Mouse (Mus musculus) limb, embryonic 11.5 days (tissue): ENCODE data around the gene Kcnb1. TPM values are rescaled to one million over a fixed set of nuclear protein-coding genes. Genes with fewer than 3 reads are reported as not detected.

ENCODE experiments used
- ATAC-seq: fragments of 200-750 bp; cut with Nextera tagmentation; 2 replicates; pipeline ENCODE4 v1.8.0; 2017; ENCODE audit warnings: low read depth; ENCODE audit not compliant: insufficient number of reproducible peaks, low FRiP score, low TSS enrichment
- DNase-seq: peaks from one replicate; pipeline ENCODE4 v3.0.0-alpha.2; 2015; ENCODE audit warnings: low spot score
- H3K27ac ChIP-seq: fragments of 300-500 bp; sonication (generic); replicated peaks from 2 replicates; pipeline ENCODE4 v1.5.1; 2014; ENCODE audit warnings: low read depth, mild to moderate bottlenecking, low read length
- H3K27me3 ChIP-seq: fragments of 300-500 bp; sonication (generic); 2 replicates; pipeline ENCODE4 v1.6.1; 2014; ENCODE audit warnings: mild to moderate bottlenecking, low read length, mixed read lengths; ENCODE audit not compliant: control insufficient read depth, insufficient read depth
- H3K36me3 ChIP-seq: fragments of 300-500 bp; sonication (generic); 2 replicates; pipeline ENCODE4 v1.6.1; 2014; ENCODE audit warnings: mild to moderate bottlenecking, low read length, moderate library complexity, mixed read lengths; ENCODE audit not compliant: control insufficient read depth, insufficient read depth
- H3K4me1 ChIP-seq: fragments of 300-500 bp; sonication (generic); 2 replicates; pipeline ENCODE4 v1.6.1; 2014; ENCODE audit warnings: low read length, mixed read lengths; ENCODE audit not compliant: control insufficient read depth, insufficient read depth
- H3K4me2 ChIP-seq: fragments of 300-500 bp; sonication (generic); 2 replicates; pipeline ENCODE4 v1.6.1; 2014; ENCODE audit warnings: low read depth, mild to moderate bottlenecking, moderate library complexity; ENCODE audit not compliant: severe bottlenecking
- H3K4me3 ChIP-seq: fragments of 300-500 bp; sonication (generic); 2 replicates; pipeline ENCODE4 v1.5.1; 2014; ENCODE audit warnings: low read depth, low read length
- H3K9ac ChIP-seq: fragments of 300-500 bp; sonication (generic); 2 replicates; pipeline ENCODE4 v1.6.1; 2014; ENCODE audit warnings: mild to moderate bottlenecking, low read length
- H3K9me3 ChIP-seq: fragments of 300-500 bp; sonication (generic); 2 replicates; pipeline ENCODE4 v1.6.1; 2016; ENCODE audit warnings: low read length; ENCODE audit not compliant: control insufficient read depth
- WGBS: fragments of 180-500 bp; shearing (Covaris S2); extraction: QIAGEN DNeasy Blood & Tissue Kit; methylation state at CpG from one replicate; pipeline ENCODE4 v1.1.7; 2014; 5-methylcytosine and 5-hydroxymethylcytosine counted together
- polyA plus RNA-seq: library from polyadenylated mRNA; unstranded; fragments of >200 nt; fragmentation: Nextera tagmentation; extraction: Ambion mirVana; gene quantifications from 2 replicates; pipeline ENCODE4 v1.2.1, GENCODE M21; 2014

Gene Kcnb1
- polyA plus RNA-seq, 1 experiment from 2014 or later: 0.29 TPM

- Histone ChIP-seq H3K4me1 (no peaks in the 10 kb centered on the region), H3K4me3 (no peak overlapping the region), H3K4me2 (no peak overlapping the region), H3K36me3 (peaks cover 10% of the 10 kb centered on the region), H3K9ac (no peak overlapping the region), H3K27ac (no peak overlapping the region), H3K27me3 (no peaks in the 10 kb centered on the region), H3K9me3 (no peaks in the 10 kb centered on the region)
- DNase-seq (no peak), ATAC-seq (no peak)
- WGBS: 88% methylated on average over 8 of the region's 8 CpGs
Observed at GRCm38 (mm10) chr2:167048698-167049358, 141.1 kb downstream of the Kcnb1 start.

GRCm38 (mm10) chr2:167048223-167048622 lies 141.7 kb downstream of the Kcnb1 start:
- no peak for ATAC-seq
- WGBS: 94% methylated on average over 10 of the region's 10 CpGs
- H3K36me3 ChIP-seq: peaks cover 10% of the 10 kb centered on the region

More at GRCm38 (mm10) chr2:167048223-167048622, 141.7 kb downstream of the Kcnb1 start:
- Histone ChIP-seq H3K9me3 (no peaks in the 10 kb centered on the region), H3K27ac (no peak overlapping the region), H3K4me2 (no peak overlapping the region), H3K27me3 (no peaks in the 10 kb centered on the region), H3K4me1 (no peaks in the 10 kb centered on the region), H3K4me3 (no peak overlapping the region), H3K9ac (no peak overlapping the region)
- no peak for DNase-seq

Other genes starting within 250 kb of the Kcnb1 start
- gene Stau1, start 193.9 kb downstream of the Kcnb1 start, polyA plus RNA-seq: 100 and 108 TPM in 2 replicates
- gene Ddx27, start 175.0 kb downstream of the Kcnb1 start, polyA plus RNA-seq: 49.3 and 54.0 TPM in 2 replicates
- 4.7 and 5.6 TPM in 2 replicates for gene Znfx1, start 127.1 kb downstream of the Kcnb1 start, polyA plus RNA-seq
- gene Ptgis, start 50.4 kb upstream of the Kcnb1 start, polyA plus RNA-seq: 18.0 and 19.6 TPM in 2 replicates
- gene B4galt5, start 159.0 kb upstream of the Kcnb1 start, polyA plus RNA-seq: 15.9 and 16.3 TPM in 2 replicates
- 21.3 and 21.4 TPM in 2 replicates for gene Slc9a8, start 231.6 kb upstream of the Kcnb1 start, polyA plus RNA-seq